Mouse (Mus musculus): ENCODE measurements around the gene Lmo7. TPM values are rescaled to one million over a fixed set of nuclear protein-coding genes. Genes with fewer than 3 reads are reported as not detected.

Lmo7 gene
- total RNA-seq, 2 experiments from 2014 or later = 147 to 150 TPM

GRCm38 (mm10) chr14:101784315-101784945 lies 54.7 kb downstream of the Lmo7 start:
- Histone ChIP-seq H3K27ac (no peak overlapping the region), H3K4me3 (no peak overlapping the region)
- no peak for DNase-seq (ENCODE audit: low spot score in 2 of 2)
- no peak for TF ChIP-seq CTCF (conservative IDR thresholded peaks at IDR 0.05)

- no peak for DNase-seq (ENCODE audit: low spot score in 2 of 2)
- no peak for TF ChIP-seq CTCF (conservative IDR thresholded peaks at IDR 0.05)
- no peak overlapping the region for H3K27ac ChIP-seq
- H3K4me3 ChIP-seq = no peak overlapping the region
Observed at GRCm38 (mm10) chr14:101787903-101788302, 58.1 kb downstream of the Lmo7 start.

GRCm38 (mm10) chr14:101788475-101788874 lies 58.7 kb downstream of the Lmo7 start:
- H3K27ac ChIP-seq = no peak overlapping the region
- no peak overlapping the region for H3K4me3 ChIP-seq
- DNase-seq (ENCODE audit: low spot score in 2 of 2) = no peak
- no peak for TF ChIP-seq CTCF (conservative IDR thresholded peaks at IDR 0.05)

- Histone ChIP-seq H3K27ac (no peak overlapping the region), H3K4me3 (no peak overlapping the region)
- TF ChIP-seq CTCF (conservative IDR thresholded peaks at IDR 0.05) = no peak
- no peak for DNase-seq (ENCODE audit: low spot score in 2 of 2)
Observed at GRCm38 (mm10) chr14:101794553-101795177, 64.9 kb downstream of the Lmo7 start.

GRCm38 (mm10) chr14:101797930-101798500 lies 68.3 kb downstream of the Lmo7 start:
- DNase-seq (ENCODE audit: low spot score in 2 of 2) = no peak
- no peak for TF ChIP-seq CTCF (conservative IDR thresholded peaks at IDR 0.05)
- Histone ChIP-seq H3K4me3 (no peak overlapping the region), H3K27ac (no peak overlapping the region)

GRCm38 (mm10) chr14:101798766-101799165 lies 69.0 kb downstream of the Lmo7 start:
- no peak overlapping the region for H3K27ac ChIP-seq
- DNase-seq (ENCODE audit: low spot score in 2 of 2) = no peak
- no peak overlapping the region for H3K4me3 ChIP-seq
- TF ChIP-seq CTCF (conservative IDR thresholded peaks at IDR 0.05) = no peak

GRCm38 (mm10) chr14:101801674-101802073 lies 71.9 kb downstream of the Lmo7 start:
- DNase-seq (ENCODE audit: low spot score in 2 of 2) = no peak
- H3K27ac ChIP-seq = no peak overlapping the region
- TF ChIP-seq CTCF (conservative IDR thresholded peaks at IDR 0.05) = no peak
- H3K4me3 ChIP-seq = no peak overlapping the region

- no peak for DNase-seq (ENCODE audit: low spot score in 2 of 2)
- H3K4me3 ChIP-seq = no peak overlapping the region
- no peak for TF ChIP-seq CTCF (conservative IDR thresholded peaks at IDR 0.05)
- no peak overlapping the region for H3K27ac ChIP-seq
Observed at GRCm38 (mm10) chr14:101804119-101804518, 74.4 kb downstream of the Lmo7 start.

GRCm38 (mm10) chr14:101804562-101805327 lies 75.0 kb downstream of the Lmo7 start:
- Histone ChIP-seq H3K27ac (no peak overlapping the region), H3K4me3 (no peak overlapping the region)
- DNase-seq (ENCODE audit: low spot score in 2 of 2) = no peak
- no peak for TF ChIP-seq CTCF (conservative IDR thresholded peaks at IDR 0.05)

GRCm38 (mm10) chr14:101805328-101805697 lies 75.6 kb downstream of the Lmo7 start:
- no peak for DNase-seq (ENCODE audit: low spot score in 2 of 2)
- no peak overlapping the region for H3K27ac ChIP-seq
- H3K4me3 ChIP-seq = no peak overlapping the region
- no peak for TF ChIP-seq CTCF (conservative IDR thresholded peaks at IDR 0.05)

- Histone ChIP-seq H3K27ac (no peak overlapping the region), H3K4me3 (no peak overlapping the region)
- DNase-seq (ENCODE audit: low spot score in 2 of 2) = no peak
- no peak for TF ChIP-seq CTCF (conservative IDR thresholded peaks at IDR 0.05)
Observed at GRCm38 (mm10) chr14:101806058-101806457, 76.3 kb downstream of the Lmo7 start.

- Histone ChIP-seq H3K27ac (no peak overlapping the region), H3K4me3 (no peak overlapping the region)
- no peak for TF ChIP-seq CTCF (conservative IDR thresholded peaks at IDR 0.05)
- DNase-seq (ENCODE audit: low spot score in 2 of 2) = no peak
Observed at GRCm38 (mm10) chr14:101806607-101807006, 76.8 kb downstream of the Lmo7 start.

- DNase-seq (ENCODE audit: low spot score in 2 of 2) = no peak
- no peak for TF ChIP-seq CTCF (conservative IDR thresholded peaks at IDR 0.05)
- no peak overlapping the region for H3K27ac ChIP-seq
- H3K4me3 ChIP-seq = no peak overlapping the region
Observed at GRCm38 (mm10) chr14:101816450-101816849, 86.7 kb downstream of the Lmo7 start.
